Mouse (Mus musculus): ENCODE measurements at regions not wholly inside any gene's neighbourhood (a gene's known extent, or its start where the extent isn't known, plus 50 kb on each side); places are given as distances from the start of the nearest gene placed in this dataset.
"Not testable (repeated sequence)": the region's sequence is repeated elsewhere in the genome, so short reads cannot be mapped to it uniquely, and the experiment has no call there.

DNA sequence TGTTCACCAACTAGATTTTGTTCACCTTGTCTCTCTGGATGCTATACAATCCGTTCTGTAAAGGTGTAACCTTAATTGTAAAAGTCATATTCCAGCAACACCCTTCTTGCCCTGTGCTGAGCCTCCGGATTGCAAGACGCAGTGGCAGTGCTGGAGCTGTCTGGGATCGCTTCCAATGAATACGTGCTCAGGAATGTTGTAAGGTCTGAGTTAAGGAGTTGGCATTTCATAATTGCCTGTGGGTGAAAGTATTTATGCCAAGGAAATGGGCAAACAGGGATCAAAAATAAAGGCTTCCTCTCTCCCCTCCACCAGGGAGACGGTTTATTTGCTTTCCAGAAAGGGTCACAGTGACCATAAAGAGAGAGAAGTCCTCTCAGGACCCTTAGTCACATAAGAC is 93.3 kb downstream of the Apob start:
- in situ Hi-C loops (cut with MboI; ENCODE audit: unreplicated experiment in 2 of 2): loop anchor here (25.0 kb wide), 1 partner anchor 442 kb away; the partner anchor contains the start of gene Rhob (in 2 of the 2)

DNA sequence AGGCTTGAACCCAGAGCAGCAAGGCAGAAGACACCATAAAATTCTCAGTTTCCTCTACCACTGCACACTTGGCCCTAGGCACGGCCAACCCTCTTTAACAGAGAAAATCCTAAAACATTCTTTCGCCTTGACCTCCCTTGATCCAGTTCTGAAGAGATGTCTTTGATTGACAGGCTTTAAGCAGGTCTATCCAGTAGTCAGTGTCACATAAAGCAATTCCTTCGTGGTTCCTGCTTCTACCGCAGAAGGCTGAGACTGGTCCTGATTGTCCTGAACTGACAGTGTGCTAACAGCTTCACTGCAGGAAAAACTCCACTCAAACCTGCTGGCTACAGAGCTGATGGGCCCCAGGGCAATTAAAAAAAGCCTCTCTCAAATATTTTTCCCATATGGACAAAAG is 93.8 kb downstream of the Apob start:
- in situ Hi-C loops (cut with MboI; ENCODE audit: unreplicated experiment in 2 of 2): loop anchor here (25.0 kb wide), 1 partner anchor 441 kb away; the partner anchor contains the start of gene Rhob (in 2 of the 2)

DNA sequence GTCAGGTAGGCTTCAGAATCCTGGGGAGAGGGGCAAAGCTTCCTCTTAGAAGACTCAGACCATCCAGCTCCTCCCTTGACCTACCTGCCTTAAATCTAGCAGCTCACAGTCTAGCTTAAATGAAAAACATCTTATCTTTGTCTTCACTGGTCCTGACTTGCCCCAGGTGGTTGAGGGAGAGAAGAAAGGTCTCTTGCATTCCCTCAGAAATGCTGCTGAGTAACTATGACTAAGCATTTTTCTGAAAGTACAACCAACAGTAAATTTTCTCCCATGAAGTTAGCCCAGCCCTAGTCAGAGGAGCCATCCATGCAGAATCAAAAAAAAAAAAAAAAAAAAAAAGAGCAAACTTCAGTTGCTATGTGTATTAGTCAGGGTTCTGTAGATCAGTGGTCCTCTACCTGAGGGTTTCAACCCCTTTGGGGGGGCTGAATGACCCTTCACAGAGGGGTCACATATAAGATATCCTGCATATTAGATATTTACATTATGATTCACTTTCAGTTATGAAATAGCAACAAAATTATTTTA is 98.6 kb downstream of the Apob start:
- in situ Hi-C loops (cut with MboI; ENCODE audit: unreplicated experiment in 2 of 2): no loop called here

DNA sequence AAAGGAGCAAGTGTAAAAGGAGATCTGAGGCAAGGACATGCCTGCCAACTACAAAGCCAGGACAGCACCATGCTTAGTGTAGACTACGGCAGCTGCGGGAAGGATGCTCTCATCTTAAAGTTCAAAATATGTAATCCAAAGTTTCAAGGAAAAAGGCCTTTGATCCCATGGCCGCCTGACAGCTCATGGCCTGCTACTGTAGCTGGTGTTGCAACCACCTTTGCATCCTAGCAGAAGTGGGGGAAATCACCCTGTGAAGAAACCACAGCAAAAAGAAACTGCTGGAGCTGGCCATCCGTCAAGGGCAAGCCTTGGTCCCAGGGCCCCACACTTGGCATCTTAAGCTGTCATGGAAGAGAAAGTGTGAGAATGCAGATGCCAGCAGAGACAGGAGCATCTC is 99.9 kb downstream of the Apob start:
- in situ Hi-C loops (cut with MboI; ENCODE audit: unreplicated experiment in 2 of 2): no loop called here

DNA sequence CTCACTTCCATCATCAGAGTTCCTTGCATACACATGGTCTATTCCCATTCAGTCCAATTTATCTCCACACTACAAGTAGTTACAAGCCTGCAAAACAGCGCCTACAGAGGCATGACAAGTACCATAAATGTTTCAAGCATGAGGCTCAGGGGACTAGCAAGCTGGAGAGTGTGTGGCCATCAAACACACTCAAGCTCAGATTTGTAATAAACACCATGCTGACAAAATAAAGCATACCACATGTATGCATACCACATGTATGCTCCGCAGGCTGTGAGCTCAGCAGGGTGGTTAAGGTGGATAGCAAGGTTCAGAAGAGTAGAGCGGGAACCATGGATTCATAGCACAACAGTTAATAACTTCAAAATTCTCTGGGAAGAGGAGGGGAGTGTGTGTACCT is 100.6 kb downstream of the Apob start:
- in situ Hi-C loops (cut with MboI; ENCODE audit: unreplicated experiment in 2 of 2): no loop called here

DNA sequence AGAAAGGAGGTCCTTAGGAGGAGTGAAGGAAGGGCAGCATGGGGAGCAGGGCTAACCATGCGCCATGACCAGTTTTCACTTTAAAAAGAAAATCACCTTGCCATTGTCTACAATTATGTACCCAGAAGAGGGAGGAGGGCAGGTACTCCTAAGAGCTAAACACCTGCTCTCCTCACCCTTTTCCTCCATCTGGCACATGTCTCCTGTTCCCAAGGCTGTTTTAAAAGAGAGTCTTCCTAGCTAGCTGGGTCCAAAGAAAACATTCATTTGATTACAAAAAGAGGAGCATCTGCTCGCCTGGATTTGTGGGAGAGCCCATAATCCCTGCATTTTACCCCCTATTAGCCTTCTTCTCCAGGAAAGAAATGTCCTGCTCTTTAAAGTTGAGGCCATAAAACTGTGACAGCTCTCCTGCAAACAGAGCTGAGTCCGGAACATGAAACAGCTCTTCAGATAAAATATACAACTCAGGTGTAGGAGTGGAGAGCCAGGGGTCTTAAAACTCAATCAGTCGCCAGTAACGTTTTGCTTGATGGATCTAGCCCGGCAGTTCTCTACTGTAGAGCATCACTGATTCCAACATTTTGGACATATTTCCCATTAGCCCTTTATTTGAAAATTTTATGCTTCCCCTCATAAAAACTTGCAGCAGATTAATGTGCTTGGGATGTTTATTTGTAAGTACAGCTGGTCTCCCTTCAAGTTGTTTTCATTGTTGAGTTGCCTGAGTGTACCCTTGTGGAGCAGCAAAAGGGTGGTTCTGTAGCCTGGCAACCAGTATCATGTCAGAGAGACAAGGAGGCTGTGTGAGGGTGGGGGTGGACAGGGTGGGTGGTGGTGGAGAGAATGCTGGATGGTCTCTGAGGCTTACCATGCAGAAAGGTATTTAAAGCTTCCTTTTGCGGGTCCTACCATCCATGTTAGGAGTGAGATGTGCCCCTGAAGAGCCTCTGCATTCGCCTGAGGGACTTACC is 105.5 kb downstream of the Apob start:
- in situ Hi-C loops (cut with MboI; ENCODE audit: unreplicated experiment in 2 of 2): no loop called here

DNA sequence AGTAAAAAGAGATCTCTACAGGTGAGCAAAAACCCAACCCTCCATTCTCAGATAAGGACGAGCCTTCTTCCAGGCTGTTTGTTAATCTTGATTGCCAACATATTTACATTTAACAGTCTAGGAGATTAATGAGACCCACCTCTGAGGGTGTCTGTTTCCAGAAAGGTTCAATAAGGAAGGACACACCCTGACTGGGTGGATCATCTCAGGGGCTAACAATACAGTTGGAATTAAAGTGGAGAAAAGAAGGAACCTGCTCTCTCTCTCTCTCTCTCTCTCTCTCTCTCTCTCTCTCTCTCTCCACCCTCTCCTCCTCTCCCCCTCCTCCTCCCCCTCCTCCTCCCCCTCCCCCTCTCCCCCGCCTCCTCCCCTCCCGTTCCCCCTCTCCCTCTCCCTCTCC is 110.5 kb downstream of the Apob start:
- in situ Hi-C loops (cut with MboI; ENCODE audit: unreplicated experiment in 2 of 2): no loop called here

DNA sequence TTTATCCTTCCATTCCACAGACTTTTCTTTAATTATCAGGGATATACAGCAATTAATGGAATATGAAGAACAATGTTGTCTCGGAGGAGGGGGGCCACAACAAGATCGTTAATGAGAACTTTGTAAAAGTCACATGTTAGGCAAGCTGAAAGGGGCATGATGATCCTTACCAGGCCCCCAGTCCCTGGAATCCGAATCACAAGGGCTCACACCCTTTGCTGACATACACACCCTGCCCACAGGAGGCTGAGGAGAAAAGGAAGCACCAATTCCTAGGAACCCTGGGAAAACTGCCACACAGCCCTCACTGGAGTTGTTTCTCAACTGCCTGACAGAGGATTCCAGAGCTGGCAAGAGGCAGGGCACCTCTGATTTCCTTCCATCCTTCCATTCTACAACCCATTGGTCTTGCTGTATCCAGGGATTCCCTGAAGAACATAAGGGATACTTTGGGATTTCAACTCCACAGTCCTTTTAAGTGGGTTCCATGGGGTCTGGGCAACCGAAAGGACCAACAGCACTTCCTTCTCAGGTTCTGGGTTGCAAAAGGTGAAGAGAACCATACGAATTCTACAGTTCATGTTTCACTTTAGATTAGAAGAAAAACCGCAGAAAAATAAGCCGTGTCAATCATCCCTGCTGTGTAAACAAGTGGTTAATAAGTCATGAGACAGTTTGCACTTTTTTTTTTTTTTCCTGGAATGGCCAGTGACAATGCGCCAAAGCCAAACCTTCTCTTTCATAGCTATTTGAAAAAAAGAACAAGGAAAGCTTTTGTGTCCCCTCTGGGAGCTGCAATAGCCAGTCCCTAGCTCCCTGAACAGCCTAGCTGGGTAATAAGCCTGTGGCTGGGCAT is 112.2 kb downstream of the Apob start:
- in situ Hi-C loops (cut with MboI; ENCODE audit: unreplicated experiment in 2 of 2): no loop called here

DNA sequence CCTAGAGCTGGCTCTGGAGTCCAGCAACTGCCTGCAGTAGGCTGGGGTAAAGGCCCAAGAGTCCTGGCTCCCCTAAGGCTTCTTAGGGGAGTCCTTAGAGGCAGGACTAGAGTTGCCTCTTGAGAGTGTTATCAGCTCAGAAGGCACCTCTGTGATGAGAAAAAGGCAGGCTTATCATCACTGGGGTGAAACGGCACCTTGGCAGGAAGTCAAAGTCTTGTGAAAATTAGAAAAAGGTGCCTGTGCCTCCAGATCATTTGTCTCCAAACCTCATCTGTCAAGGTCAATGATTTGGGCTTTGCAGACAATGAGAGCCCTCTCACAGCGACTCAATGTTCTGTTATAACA is 112.8 kb downstream of the Apob start:
- in situ Hi-C loops (cut with MboI; ENCODE audit: unreplicated experiment in 2 of 2): no loop called here

DNA sequence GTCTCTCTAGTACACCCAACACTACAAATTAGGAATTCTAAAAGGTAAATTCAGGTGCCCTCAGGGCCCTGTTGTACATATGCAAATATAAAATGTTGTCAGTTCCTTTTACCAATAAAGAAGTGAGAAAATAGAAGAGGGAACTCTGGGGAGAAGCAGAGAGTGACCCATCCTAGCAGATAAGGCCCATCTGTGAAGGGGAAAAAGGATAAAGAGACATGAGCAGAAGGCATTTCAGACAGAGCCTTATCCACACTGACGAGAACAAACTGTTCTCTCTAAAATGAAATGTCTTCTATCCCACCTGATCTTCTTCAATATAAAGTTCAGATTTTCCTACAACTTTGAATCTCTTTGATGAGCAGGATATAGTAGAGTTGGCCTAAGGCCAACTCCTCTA is 114.5 kb upstream of the Ldah start:
- in situ Hi-C loops (cut with MboI; ENCODE audit: unreplicated experiment in 2 of 2): no loop called here

DNA sequence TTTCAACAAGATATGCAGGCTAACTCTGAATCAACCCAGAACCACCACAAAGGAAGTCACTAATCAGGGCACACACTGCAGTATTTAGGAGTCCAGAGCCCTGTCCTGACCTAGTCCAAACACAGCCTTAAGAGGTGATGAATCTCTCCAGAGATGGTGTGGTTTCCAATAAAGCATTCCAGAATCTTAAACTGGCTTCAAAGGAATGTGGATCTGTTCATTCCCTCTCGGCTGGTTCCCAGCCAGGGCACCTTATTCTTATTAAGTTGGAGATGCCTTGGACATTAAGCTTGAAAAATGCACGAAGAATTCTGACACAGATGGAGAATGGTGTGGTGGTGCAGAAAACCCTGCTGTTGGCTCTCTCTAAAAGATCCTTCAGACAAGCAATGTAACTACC is 112.0 kb upstream of the Ldah start:
- in situ Hi-C loops (cut with MboI; ENCODE audit: unreplicated experiment in 2 of 2): no loop called here

DNA sequence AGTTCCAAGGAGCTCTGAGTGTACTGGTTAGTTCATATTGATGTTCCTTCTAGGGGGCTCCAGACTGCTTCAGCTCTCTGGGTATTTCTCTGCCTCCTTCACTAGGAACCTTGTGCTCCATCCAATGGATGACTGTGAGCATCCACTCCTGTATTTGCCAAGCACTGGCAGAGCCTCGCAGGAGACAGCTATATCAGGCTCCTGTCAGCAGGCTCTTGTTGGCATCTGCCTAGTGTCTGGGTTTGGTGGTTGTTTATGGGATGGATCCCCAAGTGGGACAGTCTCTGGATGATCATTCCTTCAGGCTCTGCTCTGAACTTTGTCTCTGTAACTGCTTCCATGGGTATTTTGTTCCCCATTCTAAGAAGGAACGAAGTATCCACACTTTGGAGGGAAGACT is 109.5 kb upstream of the Ldah start:
- in situ Hi-C loops (cut with MboI; ENCODE audit: unreplicated experiment in 2 of 2): not testable (repeated sequence)

DNA sequence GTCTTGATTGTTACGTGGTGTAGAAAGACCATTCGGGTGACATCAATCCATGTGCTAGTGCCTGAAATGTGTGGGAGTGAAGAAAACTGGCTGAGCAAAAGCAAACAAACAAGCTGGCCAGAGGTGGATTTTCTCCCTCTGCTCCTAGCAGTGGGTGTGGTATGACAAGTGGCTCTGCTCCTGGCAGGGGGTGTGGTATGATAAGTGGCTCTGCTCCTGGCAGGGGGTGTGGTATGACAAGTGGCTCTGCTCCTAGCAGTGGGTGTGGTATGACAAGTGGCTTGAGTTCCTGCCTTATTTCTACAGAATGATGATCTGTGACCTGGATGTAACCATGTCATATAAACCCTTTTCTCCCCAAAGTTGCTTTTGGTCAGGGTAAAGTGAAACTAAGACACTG is 108.8 kb upstream of the Ldah start:
- in situ Hi-C loops (cut with MboI; ENCODE audit: unreplicated experiment in 2 of 2): no loop called here

DNA sequence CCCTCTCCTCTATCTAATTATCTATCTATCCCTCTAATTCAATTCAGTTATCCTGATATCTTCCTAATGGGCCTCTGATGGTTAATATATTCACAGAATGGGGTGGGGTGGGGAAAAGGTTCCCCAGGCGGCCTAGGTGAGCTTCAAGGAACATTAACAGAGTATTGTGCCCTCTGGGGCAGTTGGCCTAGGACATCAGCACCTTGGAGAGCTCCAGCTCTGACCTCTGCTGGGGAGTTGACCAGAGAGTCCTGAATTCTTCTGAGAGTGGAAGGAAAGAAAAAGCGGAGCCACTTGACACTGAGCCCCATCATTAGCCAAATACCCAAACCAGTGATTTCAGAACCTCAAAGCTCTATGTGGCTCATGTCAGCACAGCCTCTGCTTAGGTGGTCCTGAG is 108.1 kb upstream of the Ldah start:
- in situ Hi-C loops (cut with MboI; ENCODE audit: unreplicated experiment in 2 of 2): no loop called here

DNA sequence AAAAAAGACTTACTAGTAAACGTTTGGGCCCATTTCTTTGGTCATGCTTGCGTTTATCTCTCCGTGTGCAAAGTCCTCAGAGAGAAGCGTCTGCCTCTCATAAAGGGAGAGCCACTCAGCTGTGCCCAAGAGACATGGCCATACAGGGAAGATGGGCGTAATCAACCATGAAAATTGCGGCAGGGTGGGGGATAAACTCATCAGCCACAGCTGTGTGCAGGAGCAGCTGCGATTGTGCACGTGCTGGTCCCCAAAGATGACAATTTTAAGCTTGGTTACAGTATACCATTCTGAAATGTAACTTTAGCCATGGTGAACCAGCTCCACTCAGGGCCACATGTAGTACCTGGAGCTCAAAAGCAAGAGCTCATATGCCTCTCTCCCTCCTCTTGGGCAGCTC is 106.1 kb upstream of the Ldah start:
- in situ Hi-C loops (cut with MboI; ENCODE audit: unreplicated experiment in 2 of 2): no loop called here

DNA sequence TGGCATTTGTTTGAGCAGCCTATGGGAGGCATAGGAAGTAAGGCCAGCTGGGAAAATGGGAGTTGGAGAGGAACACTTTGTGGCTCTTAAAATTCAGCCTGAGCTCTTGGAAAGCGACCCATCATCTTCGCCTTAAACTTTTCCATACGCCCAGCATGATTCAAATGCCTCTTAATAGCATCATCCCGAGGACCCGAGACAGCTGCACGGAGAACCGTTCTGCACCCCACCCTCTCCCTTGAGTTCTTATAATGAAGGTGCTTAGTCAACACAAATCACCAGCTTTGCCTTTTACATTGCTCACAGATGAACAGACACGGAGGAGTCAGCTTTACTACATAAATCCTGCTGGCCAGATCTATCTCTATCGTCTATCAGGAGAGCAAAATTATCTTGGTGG is 104.6 kb upstream of the Ldah start:
- in situ Hi-C loops (cut with MboI; ENCODE audit: unreplicated experiment in 2 of 2): no loop called here

DNA sequence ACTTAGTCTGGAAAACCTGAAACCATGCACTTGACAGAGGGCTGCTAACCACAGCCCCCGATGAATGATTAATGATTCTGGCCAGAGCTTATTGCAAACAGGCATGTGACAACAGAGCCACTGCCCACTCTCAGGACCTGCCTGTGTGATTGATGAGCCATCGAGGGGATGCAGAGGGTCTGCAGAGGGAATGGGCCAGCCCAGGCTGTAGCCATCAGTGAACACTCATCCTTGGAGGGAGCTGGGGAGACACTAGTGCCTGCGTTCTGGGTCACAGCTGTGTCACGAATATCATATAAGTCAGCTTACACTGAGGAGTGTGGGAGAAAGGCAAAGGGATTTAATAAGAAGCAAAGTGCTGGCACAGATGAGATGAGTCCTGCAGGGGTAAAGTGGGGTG is 100.8 kb upstream of the Ldah start:
- in situ Hi-C loops (cut with MboI; ENCODE audit: unreplicated experiment in 2 of 2): no loop called here

DNA sequence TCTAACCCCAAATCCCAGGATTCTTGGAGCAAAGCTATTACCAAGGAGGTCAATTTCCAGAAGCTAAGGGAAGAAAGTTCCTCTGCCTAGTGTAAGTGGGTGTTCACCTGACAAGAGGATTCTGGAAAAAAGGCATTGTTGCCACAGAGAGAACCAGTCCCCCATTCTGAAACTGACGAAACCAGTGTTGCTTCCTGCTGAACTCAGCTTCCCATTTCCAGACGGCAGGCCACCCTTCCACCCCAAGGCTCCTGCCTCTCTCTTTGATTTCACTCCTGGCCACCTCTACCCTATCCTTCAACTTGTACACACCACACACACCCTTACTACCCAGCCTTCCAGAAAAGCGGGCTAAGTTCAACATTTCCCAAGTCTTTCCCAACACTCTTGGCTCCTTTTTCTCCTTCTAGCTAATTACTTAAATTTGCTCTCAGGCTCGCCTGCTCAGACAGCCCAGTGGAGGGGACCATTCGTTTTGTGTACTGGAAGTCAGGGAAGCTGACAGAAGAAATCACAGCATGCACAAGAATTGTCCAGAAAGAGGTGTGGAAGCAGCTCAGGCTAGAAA is 98.6 kb upstream of the Ldah start:
- in situ Hi-C loops (cut with MboI; ENCODE audit: unreplicated experiment in 2 of 2): no loop called here

DNA sequence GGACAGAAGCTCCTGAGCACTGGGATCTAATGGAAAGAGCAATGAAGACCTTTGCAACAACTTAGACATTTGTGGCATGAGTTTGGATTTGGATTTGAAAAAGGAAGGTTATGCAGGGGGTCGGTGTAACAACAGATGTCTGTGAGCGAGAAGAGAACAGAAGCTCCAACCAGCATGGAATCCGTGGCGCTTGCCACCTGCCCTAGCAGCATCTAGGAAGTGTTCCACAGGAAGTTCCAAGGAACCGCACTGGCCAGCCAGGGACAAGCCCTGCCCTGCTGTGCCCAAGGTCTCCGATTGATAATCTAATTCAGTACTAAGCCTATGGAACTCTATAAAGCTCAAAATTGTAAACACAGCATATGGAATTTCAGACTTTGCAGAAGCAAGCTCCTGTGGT is 98.0 kb upstream of the Ldah start:
- in situ Hi-C loops (cut with MboI; ENCODE audit: unreplicated experiment in 2 of 2): no loop called here

DNA sequence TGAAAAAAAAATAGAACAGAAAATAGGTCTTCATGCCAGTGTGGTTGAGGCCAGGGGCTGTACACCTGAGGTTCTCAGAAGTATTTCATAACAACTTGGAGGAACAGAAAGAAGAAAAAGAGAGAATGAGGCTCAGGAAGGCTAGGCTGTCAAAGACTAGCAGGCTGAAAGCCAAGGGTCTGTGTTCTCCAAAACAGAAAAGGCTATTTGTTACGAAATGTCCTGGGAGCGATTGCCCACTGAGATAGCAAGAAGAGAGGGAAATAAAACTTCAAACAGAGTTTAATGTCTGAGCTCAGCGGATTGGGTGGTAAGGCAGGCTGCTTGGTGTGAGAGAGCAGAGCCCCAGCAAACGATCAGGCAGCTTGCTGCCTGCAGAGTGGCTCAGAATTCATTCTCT is 97.6 kb upstream of the Ldah start:
- in situ Hi-C loops (cut with MboI; ENCODE audit: unreplicated experiment in 2 of 2): no loop called here

DNA sequence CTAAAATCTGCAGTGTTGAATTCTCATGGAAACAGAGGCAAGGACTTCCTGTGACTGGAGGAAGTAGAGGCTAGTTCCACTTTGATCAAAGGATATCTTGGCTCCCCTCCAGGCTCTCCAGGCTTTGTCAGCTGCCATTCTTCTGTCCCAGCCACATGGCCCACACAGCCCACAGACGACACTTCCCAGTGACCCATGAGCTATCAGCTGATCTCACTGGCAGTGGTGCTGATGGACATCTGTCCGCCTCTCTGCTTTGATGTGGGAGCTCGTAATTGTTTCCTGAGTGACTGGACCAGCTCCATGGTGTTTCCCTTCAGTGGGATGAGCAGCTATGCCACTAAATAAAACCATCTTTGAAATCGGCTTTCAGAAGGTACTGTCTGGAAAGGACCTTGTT is 96.4 kb upstream of the Ldah start:
- in situ Hi-C loops (cut with MboI; ENCODE audit: unreplicated experiment in 2 of 2): no loop called here

Measured in v-Abl transformed pro-B cells (cell line).